Mouse (Mus musculus) kidney, adult 2 months (tissue): ENCODE results near the gene Capn7. TPM values are rescaled to one million over a fixed set of nuclear protein-coding genes. Genes with fewer than 3 reads are reported as not detected.

Source experiments
- DNase-seq: peaks from one replicate; pipeline ENCODE4 v3.0.0; 2021
- H3K27ac ChIP-seq: fragments of 200-500 bp; 2 replicates; pipeline ENCODE4 v1.5.1; 2012; ENCODE audit warnings: low read depth, low read length, control low read depth, inconsistent platforms; ENCODE audit not compliant: insufficient read depth
- H3K27me3 ChIP-seq: fragments of 200-500 bp; replicated peaks from 2 replicates; pipeline ENCODE4 v1.6.1; 2012; ENCODE audit warnings: mild to moderate bottlenecking, moderate library complexity, low read length, inconsistent platforms; ENCODE audit not compliant: control insufficient read depth, insufficient read depth
- H3K36me3 ChIP-seq: fragments of 200-500 bp; 2 replicates; pipeline ENCODE4 v1.6.1; 2012; ENCODE audit warnings: mild to moderate bottlenecking, moderate library complexity, low read length, inconsistent platforms; ENCODE audit not compliant: control insufficient read depth, insufficient read depth
- H3K4me1 ChIP-seq: fragments of 200-500 bp; 2 replicates; pipeline ENCODE4 v1.6.1; 2011; ENCODE audit warnings: low read length; ENCODE audit not compliant: control insufficient read depth, insufficient read depth
- H3K4me3 ChIP-seq: fragments of 200-500 bp; 2 replicates; pipeline ENCODE4 v1.5.1; 2011; ENCODE audit warnings: mild to moderate bottlenecking, low read depth, low read length, control low read depth; ENCODE audit not compliant: insufficient read depth
- CTCF ChIP-seq: fragments of 200-500 bp; conservative IDR thresholded peaks from 2 replicates; pipeline ENCODE4 v1.5.1; 2011; ENCODE audit warnings: low read depth, mild to moderate bottlenecking, control low read depth, low read length, moderate library complexity, mixed read lengths; ENCODE audit not compliant: insufficient read depth, insufficient read length
- POLR2A ChIP-seq: fragments of 200-500 bp; IDR thresholded peaks from one replicate; pipeline ENCODE4 v1.6.1; 2011; ENCODE audit warnings: low read depth, low read length, control low read depth
- WGBS: fragments of 180-500 bp; shearing (Covaris S2); methylation state at CpG from one replicate; pipeline ENCODE4 v1.1.7; 2018; 5-methylcytosine and 5-hydroxymethylcytosine counted together
- polyA plus RNA-seq: library from polyadenylated mRNA; depleted of rRNA; stranded (reverse); fragments of >200 nt; gene quantifications from 2 replicates; pipeline ENCODE4 v1.2.3, GENCODE M21; 2012; rRNA removed

Capn7 gene
- 13.6 and 16.2 TPM in 2 replicates for polyA plus RNA-seq

GRCm38 (mm10) chr14:31336369-31337155 lies at the start of gene Capn7:
Gene Capn7, plus strand, starts transcription at chr14:31336638.
- whole genome bisulfite sequencing = under 1% methylated on average over 78 of the region's 78 CpGs
- peak; percentile 99 for DNase-seq
- TF ChIP-seq POLR2A (peak; percentile 4), CTCF (no peak)
- peak within 1 kb of the TSS; percentile 91 for H3K4me3 ChIP-seq
- no peaks in the 10 kb centered on the region for H3K27me3 ChIP-seq
- peak within 1 kb of the TSS; percentile 91 for H3K27ac ChIP-seq
- H3K36me3 ChIP-seq = peaks cover 2% of the 10 kb centered on the region; the same call in 1 of the 2 replicates
- H3K4me1 ChIP-seq = peaks cover 4% of the 10 kb centered on the region; the same call in 1 of the 2 replicates

- Histone ChIP-seq H3K36me3 (no peaks in the 10 kb centered on the region), H3K4me1 (no peaks in the 10 kb centered on the region), H3K27ac (no peak overlapping the region), H3K27me3 (no peaks in the 10 kb centered on the region), H3K4me3 (no peak overlapping the region)
- DNase-seq = no peak
- 45% methylated on average over 3 of the region's 3 CpGs for WGBS
- TF ChIP-seq POLR2A (no peak), CTCF (no peak)
Measured at GRCm38 (mm10) chr14:31313192-31313591, 23.2 kb upstream of the Capn7 start.

- TF ChIP-seq POLR2A (no peak), CTCF (no peak)
- Histone ChIP-seq H3K4me3 (no peak overlapping the region), H3K4me1 (no peaks in the 10 kb centered on the region), H3K36me3 (no peaks in the 10 kb centered on the region), H3K27ac (no peak overlapping the region), H3K27me3 (no peaks in the 10 kb centered on the region)
- 42% methylated on average over 12 of the region's 12 CpGs for WGBS
- DNase-seq = no peak
Measured at GRCm38 (mm10) chr14:31316613-31317012, 19.8 kb upstream of the Capn7 start.

GRCm38 (mm10) chr14:31317754-31318153 lies 18.7 kb upstream of the Capn7 start:
- Histone ChIP-seq H3K36me3 (no peaks in the 10 kb centered on the region), H3K27me3 (no peaks in the 10 kb centered on the region), H3K27ac (no peak overlapping the region), H3K4me3 (no peak overlapping the region), H3K4me1 (no peaks in the 10 kb centered on the region)
- no peak for DNase-seq
- WGBS = 94% methylated on average over 3 of the region's 3 CpGs
- TF ChIP-seq CTCF = no peak
- TF ChIP-seq POLR2A = no peak

GRCm38 (mm10) chr14:31319546-31319945 lies 16.9 kb upstream of the Capn7 start:
- DNase-seq = no peak
- Histone ChIP-seq H3K4me1 (peaks cover 5% of the 10 kb centered on the region; the same call in 1 of the 2 replicates), H3K4me3 (no peak overlapping the region), H3K36me3 (no peaks in the 10 kb centered on the region), H3K27ac (no peak overlapping the region), H3K27me3 (no peaks in the 10 kb centered on the region)
- WGBS = 88% methylated on average over 10 of the region's 10 CpGs
- TF ChIP-seq POLR2A = no peak
- TF ChIP-seq CTCF = no peak

- 94% methylated on average over 11 of the region's 11 CpGs for WGBS
- Histone ChIP-seq H3K27me3 (no peaks in the 10 kb centered on the region), H3K4me3 (no peak overlapping the region), H3K4me1 (peaks cover 5% of the 10 kb centered on the region; the same call in 1 of the 2 replicates), H3K36me3 (no peaks in the 10 kb centered on the region), H3K27ac (no peak overlapping the region)
- DNase-seq = no peak
- TF ChIP-seq CTCF = no peak
- no peak for TF ChIP-seq POLR2A
Measured at GRCm38 (mm10) chr14:31321181-31321580, 15.3 kb upstream of the Capn7 start.

GRCm38 (mm10) chr14:31322191-31322590 lies 14.2 kb upstream of the Capn7 start:
- no peak for DNase-seq
- WGBS = 93% methylated on average over 3 of the region's 3 CpGs
- H3K36me3 ChIP-seq = no peaks in the 10 kb centered on the region
- TF ChIP-seq CTCF = no peak
- peaks cover 5% of the 10 kb centered on the region; the same call in 1 of the 2 replicates for H3K4me1 ChIP-seq
- H3K27me3 ChIP-seq = no peaks in the 10 kb centered on the region
- no peak overlapping the region for H3K4me3 ChIP-seq
- H3K27ac ChIP-seq = no peak overlapping the region

- peak; percentile 34 for DNase-seq
- WGBS = 47% methylated on average over 4 of the region's 4 CpGs
- no peak overlapping the region for H3K27ac ChIP-seq
- no peak overlapping the region for H3K4me3 ChIP-seq
- H3K27me3 ChIP-seq = no peaks in the 10 kb centered on the region
- H3K36me3 ChIP-seq = no peaks in the 10 kb centered on the region
- TF ChIP-seq CTCF = no peak
- no peak for TF ChIP-seq POLR2A
- peaks cover 5% of the 10 kb centered on the region; the same call in 1 of the 2 replicates for H3K4me1 ChIP-seq
Measured at GRCm38 (mm10) chr14:31323189-31323588, 13.2 kb upstream of the Capn7 start.
